Mouse (Mus musculus): ENCODE data around the gene Sel1l3. TPM values are rescaled to one million over a fixed set of nuclear protein-coding genes. Genes with fewer than 3 reads are reported as not detected.

The Sel1l3 gene
- polyA plus RNA-seq, 1 experiment from 2014 or later, result 2.1 TPM

GRCm38 (mm10) chr5:53196387-53197088 lies 17.2 kb downstream of the Sel1l3 start:
- Histone ChIP-seq H3K27ac (replicated peaks; ENCODE audit: low read depth, low read length) (no peak overlapping the region), H3K9me3 (replicated peaks; ENCODE audit: control insufficient read depth, low read length) (no peaks in the 10 kb centered on the region), H3K27me3 (ENCODE audit: control insufficient read depth, insufficient read depth, low read length) (no peaks in the 10 kb centered on the region), H3K9ac (replicated peaks; ENCODE audit: low read length) (no peak overlapping the region), H3K4me3 (ENCODE audit: low read depth, low read length) (no peak overlapping the region), H3K4me2 (ENCODE audit: low read depth, low read length) (no peak overlapping the region), H3K4me1 (ENCODE audit: control insufficient read depth, insufficient read depth, low read length) (no peaks in the 10 kb centered on the region), H3K36me3 (replicated peaks; ENCODE audit: control insufficient read depth, insufficient read depth, low read depth, low read length) (no peaks in the 10 kb centered on the region)
- ATAC-seq (replicated peaks; ENCODE audit: insufficient number of reproducible peaks, low FRiP score, low TSS enrichment, low read depth) (no peak), DNase-seq (ENCODE audit: low spot score) (no peak)
- 68% methylated on average over 10 of the region's 10 CpGs for WGBS

- no peak overlapping the region for H3K9ac ChIP-seq (replicated peaks; ENCODE audit: low read length)
- H3K36me3 ChIP-seq (replicated peaks; ENCODE audit: control insufficient read depth, insufficient read depth, low read depth, low read length), result no peaks in the 10 kb centered on the region
- DNase-seq (ENCODE audit: low spot score) (no peak), ATAC-seq (replicated peaks; ENCODE audit: insufficient number of reproducible peaks, low FRiP score, low TSS enrichment, low read depth) (no peak)
- 90% methylated on average over 3 of the region's 3 CpGs for WGBS
- no peak overlapping the region for H3K4me3 ChIP-seq (ENCODE audit: low read depth, low read length)
- H3K4me2 ChIP-seq (ENCODE audit: low read depth, low read length), result no peak overlapping the region
- H3K4me1 ChIP-seq (ENCODE audit: control insufficient read depth, insufficient read depth, low read length), result no peaks in the 10 kb centered on the region
- no peak overlapping the region for H3K27ac ChIP-seq (replicated peaks; ENCODE audit: low read depth, low read length)
- no peaks in the 10 kb centered on the region for H3K9me3 ChIP-seq (replicated peaks; ENCODE audit: control insufficient read depth, low read length)
- no peaks in the 10 kb centered on the region for H3K27me3 ChIP-seq (ENCODE audit: control insufficient read depth, insufficient read depth, low read length)
These were observed 18.9 kb downstream of the Sel1l3 start for GRCm38 (mm10) chr5:53194841-53195240.

- no peak for ATAC-seq (replicated peaks; ENCODE audit: insufficient number of reproducible peaks, low FRiP score, low TSS enrichment, low read depth)
- no peak for DNase-seq (ENCODE audit: low spot score)
- Histone ChIP-seq H3K27me3 (ENCODE audit: control insufficient read depth, insufficient read depth, low read length) (no peaks in the 10 kb centered on the region), H3K9me3 (replicated peaks; ENCODE audit: control insufficient read depth, low read length) (no peaks in the 10 kb centered on the region), H3K9ac (replicated peaks; ENCODE audit: low read length) (no peak overlapping the region), H3K27ac (replicated peaks; ENCODE audit: low read depth, low read length) (no peak overlapping the region), H3K4me1 (ENCODE audit: control insufficient read depth, insufficient read depth, low read length) (no peaks in the 10 kb centered on the region), H3K4me2 (ENCODE audit: low read depth, low read length) (no peak overlapping the region), H3K4me3 (ENCODE audit: low read depth, low read length) (no peak overlapping the region), H3K36me3 (replicated peaks; ENCODE audit: control insufficient read depth, insufficient read depth, low read depth, low read length) (no peaks in the 10 kb centered on the region)
- WGBS, result 76% methylated on average over 2 of the region's 2 CpGs
These were observed 19.3 kb downstream of the Sel1l3 start for GRCm38 (mm10) chr5:53194421-53194820.

GRCm38 (mm10) chr5:53193092-53194030 lies 20.4 kb downstream of the Sel1l3 start:
- DNase-seq (ENCODE audit: low spot score) (no peak), ATAC-seq (replicated peaks; ENCODE audit: insufficient number of reproducible peaks, low FRiP score, low TSS enrichment, low read depth) (no peak)
- Histone ChIP-seq H3K9ac (replicated peaks; ENCODE audit: low read length) (no peak overlapping the region), H3K4me2 (ENCODE audit: low read depth, low read length) (no peak overlapping the region), H3K4me3 (ENCODE audit: low read depth, low read length) (no peak overlapping the region), H3K4me1 (ENCODE audit: control insufficient read depth, insufficient read depth, low read length) (no peaks in the 10 kb centered on the region), H3K36me3 (replicated peaks; ENCODE audit: control insufficient read depth, insufficient read depth, low read depth, low read length) (no peaks in the 10 kb centered on the region), H3K27ac (replicated peaks; ENCODE audit: low read depth, low read length) (no peak overlapping the region), H3K27me3 (ENCODE audit: control insufficient read depth, insufficient read depth, low read length) (no peaks in the 10 kb centered on the region), H3K9me3 (replicated peaks; ENCODE audit: control insufficient read depth, low read length) (no peaks in the 10 kb centered on the region)
- WGBS, result 74% methylated on average over 13 of the region's 13 CpGs

- Histone ChIP-seq H3K27me3 (ENCODE audit: control insufficient read depth, insufficient read depth, low read length) (no peaks in the 10 kb centered on the region), H3K4me1 (ENCODE audit: control insufficient read depth, insufficient read depth, low read length) (no peaks in the 10 kb centered on the region), H3K9me3 (replicated peaks; ENCODE audit: control insufficient read depth, low read length) (no peaks in the 10 kb centered on the region), H3K9ac (replicated peaks; ENCODE audit: low read length) (no peak overlapping the region), H3K4me2 (ENCODE audit: low read depth, low read length) (no peak overlapping the region), H3K4me3 (ENCODE audit: low read depth, low read length) (no peak overlapping the region), H3K36me3 (replicated peaks; ENCODE audit: control insufficient read depth, insufficient read depth, low read depth, low read length) (no peaks in the 10 kb centered on the region), H3K27ac (replicated peaks; ENCODE audit: low read depth, low read length) (no peak overlapping the region)
- WGBS, result 80% methylated on average over 2 of the region's 2 CpGs
- no peak for DNase-seq (ENCODE audit: low spot score)
- ATAC-seq (replicated peaks; ENCODE audit: insufficient number of reproducible peaks, low FRiP score, low TSS enrichment, low read depth), result no peak
These were observed 25.1 kb downstream of the Sel1l3 start for GRCm38 (mm10) chr5:53188608-53189007.

GRCm38 (mm10) chr5:53187245-53187644 lies 26.5 kb downstream of the Sel1l3 start:
- H3K4me3 ChIP-seq (ENCODE audit: low read depth, low read length), result no peak overlapping the region
- H3K27me3 ChIP-seq (ENCODE audit: control insufficient read depth, insufficient read depth, low read length), result no peaks in the 10 kb centered on the region
- WGBS, result 83% methylated on average over 10 of the region's 10 CpGs
- H3K9ac ChIP-seq (replicated peaks; ENCODE audit: low read length), result no peak overlapping the region
- ATAC-seq (replicated peaks; ENCODE audit: insufficient number of reproducible peaks, low FRiP score, low TSS enrichment, low read depth) (no peak), DNase-seq (ENCODE audit: low spot score) (no peak)
- H3K9me3 ChIP-seq (replicated peaks; ENCODE audit: control insufficient read depth, low read length), result no peaks in the 10 kb centered on the region
- H3K27ac ChIP-seq (replicated peaks; ENCODE audit: low read depth, low read length), result no peak overlapping the region
- no peaks in the 10 kb centered on the region for H3K4me1 ChIP-seq (ENCODE audit: control insufficient read depth, insufficient read depth, low read length)
- no peak overlapping the region for H3K4me2 ChIP-seq (ENCODE audit: low read depth, low read length)
- no peaks in the 10 kb centered on the region for H3K36me3 ChIP-seq (replicated peaks; ENCODE audit: control insufficient read depth, insufficient read depth, low read depth, low read length)

- H3K4me2 ChIP-seq (ENCODE audit: low read depth, low read length), result no peak overlapping the region
- H3K4me1 ChIP-seq (ENCODE audit: control insufficient read depth, insufficient read depth, low read length), result no peaks in the 10 kb centered on the region
- 73% methylated on average over 11 of the region's 11 CpGs for WGBS
- no peak for DNase-seq (ENCODE audit: low spot score)
- no peak overlapping the region for H3K27ac ChIP-seq (replicated peaks; ENCODE audit: low read depth, low read length)
- H3K9me3 ChIP-seq (replicated peaks; ENCODE audit: control insufficient read depth, low read length), result no peaks in the 10 kb centered on the region
- no peak overlapping the region for H3K4me3 ChIP-seq (ENCODE audit: low read depth, low read length)
- no peak overlapping the region for H3K9ac ChIP-seq (replicated peaks; ENCODE audit: low read length)
- ATAC-seq (replicated peaks; ENCODE audit: insufficient number of reproducible peaks, low FRiP score, low TSS enrichment, low read depth), result no peak
- H3K27me3 ChIP-seq (ENCODE audit: control insufficient read depth, insufficient read depth, low read length), result no peaks in the 10 kb centered on the region
- H3K36me3 ChIP-seq (replicated peaks; ENCODE audit: control insufficient read depth, insufficient read depth, low read depth, low read length), result no peaks in the 10 kb centered on the region
These were observed 27.9 kb downstream of the Sel1l3 start for GRCm38 (mm10) chr5:53185803-53186202.

GRCm38 (mm10) chr5:53179965-53180364 lies 33.8 kb downstream of the Sel1l3 start:
- Histone ChIP-seq H3K4me1 (ENCODE audit: control insufficient read depth, insufficient read depth, low read length) (no peaks in the 10 kb centered on the region), H3K9me3 (replicated peaks; ENCODE audit: control insufficient read depth, low read length) (no peaks in the 10 kb centered on the region), H3K36me3 (replicated peaks; ENCODE audit: control insufficient read depth, insufficient read depth, low read depth, low read length) (no peaks in the 10 kb centered on the region), H3K27me3 (ENCODE audit: control insufficient read depth, insufficient read depth, low read length) (no peaks in the 10 kb centered on the region), H3K4me2 (ENCODE audit: low read depth, low read length) (no peak overlapping the region), H3K4me3 (ENCODE audit: low read depth, low read length) (no peak overlapping the region), H3K9ac (replicated peaks; ENCODE audit: low read length) (no peak overlapping the region), H3K27ac (replicated peaks; ENCODE audit: low read depth, low read length) (no peak overlapping the region)
- 78% methylated on average over 5 of the region's 5 CpGs for WGBS
- DNase-seq (ENCODE audit: low spot score) (no peak), ATAC-seq (replicated peaks; ENCODE audit: insufficient number of reproducible peaks, low FRiP score, low TSS enrichment, low read depth) (no peak)

Measured in embryonic facial prominence, embryonic 11.5 days (tissue).